Mouse (Mus musculus) left cerebral cortex, adult 9 months (tissue): ENCODE measurements around the gene Klhl34.

ENCODE experiments used
- DNase-seq, 2 experiments: peaks; one replicate each; pipeline ENCODE4 v3.0.0; 2022; ENCODE audit warnings: low spot score in 2 of 2

The Klhl34 gene

DNA sequence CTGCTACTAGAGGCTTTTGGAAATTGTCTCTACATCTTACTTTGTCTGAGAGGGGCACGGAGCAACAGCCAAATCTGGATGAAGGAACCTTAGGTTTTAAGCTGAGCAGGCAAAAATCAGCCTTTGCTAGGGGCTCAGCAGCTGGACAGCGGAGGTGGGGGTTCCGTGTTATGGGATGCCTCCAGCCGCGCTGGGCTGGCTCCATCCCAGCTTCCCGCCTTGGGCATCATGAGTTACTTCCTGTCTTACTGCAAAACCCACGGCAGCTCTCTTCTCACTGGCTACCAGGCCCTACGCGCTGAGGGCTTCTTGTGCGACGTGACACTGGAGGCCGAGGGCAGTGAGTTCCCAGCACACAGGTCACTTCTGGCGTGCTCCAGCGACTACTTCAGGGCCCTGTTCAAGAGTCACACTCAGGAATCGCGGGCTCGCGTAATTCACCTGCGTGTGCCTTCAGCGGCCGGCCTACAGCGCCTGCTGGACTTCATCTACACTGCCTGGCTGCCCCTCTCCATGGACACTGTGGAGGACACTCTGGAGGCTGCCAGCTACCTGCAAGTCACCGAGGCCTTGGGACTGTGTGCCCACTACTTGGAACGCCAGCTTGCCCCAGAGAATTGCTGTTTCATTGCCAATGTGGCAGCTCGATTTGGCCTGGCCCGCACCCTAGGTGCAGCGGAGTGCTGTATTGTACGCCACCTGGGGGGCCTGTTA lies at the start of gene Klhl34:
Klhl34 (plus strand) TSS at position 229 of the 714 bp plus-strand sequence.
- DNase-seq: no peak

DNA sequence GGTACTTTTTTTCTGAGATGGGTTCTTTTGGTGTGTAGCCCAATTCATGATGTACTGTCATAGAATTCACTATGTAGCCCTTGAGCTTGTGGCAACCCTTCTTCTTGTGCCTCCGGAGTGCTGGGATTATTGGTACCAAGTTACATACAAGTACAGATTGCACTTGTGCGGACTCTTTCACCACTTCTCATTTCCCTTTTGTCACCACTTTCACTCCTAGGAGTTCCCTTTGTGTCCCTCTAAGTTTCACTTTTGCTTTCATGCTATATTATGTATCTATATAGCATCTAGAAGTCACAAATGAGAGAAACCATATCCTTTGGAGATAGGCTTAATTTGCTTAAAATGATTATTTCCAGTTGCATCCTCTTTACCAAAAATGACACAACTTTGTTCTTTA lies 16.6 kb upstream of the Klhl34 start:
- DNase-seq: no peak

DNA sequence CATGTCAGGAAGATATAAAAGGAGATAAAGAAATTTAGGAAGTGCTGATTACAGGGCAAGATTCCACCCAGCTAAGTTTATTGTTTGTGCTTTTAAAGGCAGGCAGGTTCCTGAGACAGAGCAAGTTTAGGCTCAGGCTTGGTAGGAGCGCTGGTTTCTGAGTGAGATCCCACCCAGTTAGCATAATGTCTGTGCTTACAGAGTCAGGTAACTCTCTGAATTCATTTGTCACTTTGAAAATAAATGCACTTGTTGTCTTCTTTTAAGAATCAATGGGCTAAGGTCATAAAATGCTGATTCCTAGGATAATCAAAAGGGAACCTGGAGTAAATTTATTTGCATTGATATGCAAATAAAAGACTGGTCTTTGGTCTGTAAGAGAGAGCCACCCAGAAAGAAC lies 8.5 kb upstream of the Klhl34 start:
- no peak for DNase-seq

DNA sequence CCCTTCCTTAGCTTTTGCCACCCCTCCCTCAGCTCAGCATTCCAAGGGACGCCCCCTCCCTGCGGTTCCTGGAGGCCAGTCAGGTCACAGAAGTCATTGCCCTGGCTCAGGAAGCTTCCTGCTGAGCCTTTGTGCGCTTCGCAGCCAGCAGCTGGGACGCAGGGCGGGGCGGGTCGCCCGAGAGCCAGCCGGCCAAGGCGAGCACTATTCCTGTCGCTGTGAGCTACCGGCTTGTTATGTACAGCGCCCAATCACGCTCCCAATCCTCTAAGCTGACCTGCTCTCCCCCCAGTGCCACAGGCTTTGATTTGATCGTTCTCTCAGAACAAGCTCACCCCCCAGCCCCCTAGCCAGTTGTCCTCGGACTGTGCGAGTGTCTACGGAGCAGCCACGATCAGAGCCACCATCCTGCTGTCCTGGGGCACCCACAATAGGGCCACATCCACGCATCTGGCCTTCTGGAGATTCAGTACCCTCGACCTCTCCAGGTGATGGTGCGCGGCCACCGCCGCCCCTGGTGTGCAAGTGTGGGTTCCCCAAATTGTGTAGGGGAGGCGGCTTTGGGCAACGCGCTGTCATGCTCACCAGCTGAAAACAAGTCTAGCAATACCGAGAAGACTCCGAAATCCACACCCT lies 546 bp upstream of the Klhl34 start:
- DNase-seq: no peak

DNA sequence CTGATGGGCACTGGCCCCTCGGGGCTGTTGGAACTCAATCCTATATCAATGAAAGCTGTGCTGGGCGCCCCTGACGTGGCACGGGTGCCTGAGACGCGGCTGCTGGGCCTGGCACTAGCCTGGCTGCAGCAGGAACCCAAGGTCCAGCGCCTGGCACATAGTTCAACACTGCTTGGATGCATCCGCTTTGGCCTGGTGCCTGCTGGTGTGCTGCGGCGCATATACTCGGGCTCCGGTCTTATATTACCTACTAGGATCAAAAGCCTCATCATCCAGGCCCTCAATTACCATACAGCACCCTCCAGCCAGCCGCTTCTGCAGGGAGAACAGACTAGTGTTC lies 656 bp downstream of the Klhl34 start:
- no peak for DNase-seq

DNA sequence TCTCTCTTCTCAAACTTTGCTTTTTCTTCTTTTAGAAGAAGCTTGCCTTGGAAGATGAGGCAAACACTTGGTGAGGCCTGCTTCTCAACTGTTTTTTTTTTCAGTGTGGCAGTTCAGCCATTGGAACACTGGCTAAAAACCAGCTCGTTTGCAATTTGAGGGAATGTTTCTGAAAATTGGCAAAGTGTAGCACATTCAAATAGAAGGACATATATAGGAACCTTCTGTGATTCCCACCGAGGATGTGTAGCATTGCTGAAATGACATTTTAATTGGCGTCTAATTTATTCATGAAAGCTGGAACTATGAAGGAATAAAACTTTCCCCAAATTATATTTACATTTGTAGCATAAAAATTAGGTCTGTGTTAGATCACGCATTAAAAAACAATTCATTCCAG lies 11.7 kb downstream of the Klhl34 start:
- no peak for DNase-seq
